Mouse (Mus musculus) CH12.LX (cell line): ENCODE data around the gene Agps. TPM values are rescaled to one million over a fixed set of nuclear protein-coding genes. Genes with fewer than 3 reads are reported as not detected.

ENCODE experiments used
- DNase-seq: peaks from one replicate; pipeline ENCODE4 v3.0.0-alpha.2; 2013; ENCODE audit errors: extremely low read depth
- H3K27ac ChIP-seq: 2 replicates; pipeline ENCODE4 v1.5.1; 2012; ENCODE audit warnings: low read depth, mild to moderate bottlenecking, control low read depth, moderate library complexity; ENCODE audit not compliant: insufficient read depth
- H3K27me3 ChIP-seq: replicated peaks from 2 replicates; pipeline ENCODE3; 2012; ENCODE audit warnings: inconsistent platforms
- H3K36me3 ChIP-seq, 2 experiments: replicated peaks in 1 of 2; 2 replicates each; pipeline versions ENCODE3 to v1.6.1; 2012; ENCODE audit warnings: inconsistent platforms in 1 of 2, low read length in 1 of 2, mild to moderate bottlenecking in 1 of 2, mixed read lengths in 1 of 2, moderate library complexity in 1 of 2; ENCODE audit not compliant: control insufficient read depth in 1 of 2, insufficient read depth in 1 of 2
- H3K4me1 ChIP-seq, 2 experiments: 2 replicates each; pipeline ENCODE4 v1.6.1; 2012; ENCODE audit warnings: inconsistent platforms in 1 of 2, moderate library complexity in 1 of 2; ENCODE audit not compliant: insufficient read depth in 2 of 2, control insufficient read depth in 1 of 2
- H3K4me2 ChIP-seq: 2 replicates; pipeline ENCODE4 v1.6.1; 2012; ENCODE audit warnings: low read depth, mild to moderate bottlenecking, control low read depth; ENCODE audit not compliant: poor library complexity, insufficient read depth, severe bottlenecking
- H3K4me3 ChIP-seq, 3 experiments: fragments of 150-350 bp in 1 of 3; sonication (generic) in 1 of 3; replicated peaks in 1 of 3; 2 replicates each; pipeline versions ENCODE3 to v1.5.1; 2011 to 2012; ENCODE audit warnings: low read depth in 2 of 3, low read length in 2 of 3, mild to moderate bottlenecking in 2 of 3, moderate library complexity in 2 of 3, control low read depth in 1 of 3, improper control_type of control experiment in 1 of 3, inconsistent platforms in 1 of 3, mixed read lengths in 1 of 3; ENCODE audit not compliant: poor library complexity in 1 of 3
- H3K79me2 ChIP-seq: replicated peaks from 2 replicates; pipeline ENCODE4 v1.6.1; 2012; ENCODE audit warnings: mild to moderate bottlenecking, moderate library complexity; ENCODE audit not compliant: control insufficient read depth, poor library complexity, insufficient read depth, severe bottlenecking; ENCODE audit errors: extremely low read depth
- H3K9ac ChIP-seq: 2 replicates; pipeline ENCODE4 v1.6.1; 2012; ENCODE audit warnings: low read depth, mild to moderate bottlenecking, control low read depth, moderate library complexity; ENCODE audit not compliant: insufficient read depth
- H3K9me3 ChIP-seq: replicated peaks from 2 replicates; pipeline ENCODE3; 2012; ENCODE audit warnings: low read length, inconsistent platforms, mixed read lengths
- CHD1 ChIP-seq: IDR thresholded peaks from 2 replicates; pipeline ENCODE4 v1.6.1; 2012; ENCODE audit warnings: low read depth, low read length, improper control_type of control experiment, inconsistent platforms
- CTCF ChIP-seq, 2 experiments: IDR thresholded peaks in 1 of 2; conservative IDR thresholded peaks in 1 of 2; 2 replicates each; pipeline ENCODE4 v1.5.1; 2011 to 2012; ENCODE audit warnings: low read depth in 2 of 2, low read length in 2 of 2, improper control_type of control experiment in 1 of 2, inconsistent platforms in 1 of 2, mild to moderate bottlenecking in 1 of 2, moderate library complexity in 1 of 2
- ELF1 ChIP-seq: IDR thresholded peaks from 2 replicates; pipeline ENCODE4 v1.6.1; 2014; ENCODE audit warnings: low read depth, mild to moderate bottlenecking, inconsistent platforms, low read length, improper control_type of control experiment
- GABPA ChIP-seq: IDR thresholded peaks from 2 replicates; pipeline ENCODE4 v1.6.1; 2012; ENCODE audit warnings: low read depth, low read length, improper control_type of control experiment, inconsistent platforms; ENCODE audit not compliant: insufficient replicate concordance
- HCFC1 ChIP-seq: IDR thresholded peaks from 2 replicates; pipeline ENCODE4 v1.6.1; 2012; ENCODE audit warnings: low read depth, mild to moderate bottlenecking, inconsistent platforms, low read length, improper control_type of control experiment
- IRF4 ChIP-seq: IDR thresholded peaks from 2 replicates; pipeline ENCODE4 v1.6.1; 2014; ENCODE audit warnings: low read depth, mild to moderate bottlenecking, inconsistent platforms, low read length, improper control_type of control experiment
- JUN ChIP-seq: IDR thresholded peaks from 2 replicates; pipeline ENCODE4 v1.6.1; 2011; ENCODE audit warnings: low read depth, mild to moderate bottlenecking, low read length, improper control_type of control experiment, moderate library complexity; ENCODE audit not compliant: insufficient read depth
- JUND ChIP-seq: conservative IDR thresholded peaks from 2 replicates; pipeline ENCODE4 v1.6.1; 2011; ENCODE audit warnings: low read depth, low read length, improper control_type of control experiment
- KAT2A ChIP-seq: IDR thresholded peaks from 2 replicates; pipeline ENCODE4 v1.6.1; 2012; ENCODE audit warnings: low read length, improper control_type of control experiment, inconsistent platforms; ENCODE audit not compliant: insufficient replicate concordance
- MAFK ChIP-seq: IDR thresholded peaks from 2 replicates; pipeline ENCODE4 v1.6.1; 2011; ENCODE audit warnings: low read length, improper control_type of control experiment; ENCODE audit not compliant: insufficient replicate concordance
- MEF2A ChIP-seq: IDR thresholded peaks from 2 replicates; pipeline ENCODE4 v1.6.1; 2014; ENCODE audit warnings: low read depth, mild to moderate bottlenecking, inconsistent platforms, low read length, improper control_type of control experiment, borderline replicate concordance
- MYC ChIP-seq: IDR thresholded peaks from 2 replicates; pipeline ENCODE4 v1.6.1; 2011; ENCODE audit warnings: low read depth, mild to moderate bottlenecking, improper control_type of control experiment, low read length
- NRF1 ChIP-seq: IDR thresholded peaks from 2 replicates; pipeline ENCODE4 v1.6.1; 2014; ENCODE audit warnings: low read depth, mild to moderate bottlenecking, inconsistent platforms, low read length, improper control_type of control experiment, moderate library complexity
- PAX5 ChIP-seq: IDR thresholded peaks from 2 replicates; pipeline ENCODE4 v1.6.1; 2012; ENCODE audit warnings: low read length, inconsistent platforms, mixed read lengths
- RAD21 ChIP-seq: IDR thresholded peaks from 2 replicates; pipeline ENCODE4 v1.6.1; 2011; ENCODE audit warnings: low read depth, mild to moderate bottlenecking, low read length, improper control_type of control experiment, moderate library complexity
- RCOR1 ChIP-seq: conservative IDR thresholded peaks from 2 replicates; pipeline ENCODE4 v1.6.1; 2012; ENCODE audit warnings: low read depth, mild to moderate bottlenecking, inconsistent platforms, low read length, improper control_type of control experiment
- SMC3 ChIP-seq: IDR thresholded peaks from 2 replicates; pipeline ENCODE4 v1.6.1; 2011; ENCODE audit warnings: low read depth, low read length, improper control_type of control experiment
- UBTF ChIP-seq: IDR thresholded peaks from 2 replicates; pipeline ENCODE4 v1.6.1; 2012; ENCODE audit warnings: low read depth, mild to moderate bottlenecking, inconsistent platforms, low read length, improper control_type of control experiment, moderate library complexity
- USF1 ChIP-seq: IDR thresholded peaks from 2 replicates; pipeline ENCODE4 v1.6.1; 2014; ENCODE audit warnings: low read depth, mild to moderate bottlenecking, inconsistent platforms, low read length, improper control_type of control experiment
- ZC3H11A ChIP-seq: IDR thresholded peaks from 2 replicates; pipeline ENCODE4 v1.6.1; 2012; ENCODE audit warnings: low read depth, mild to moderate bottlenecking, inconsistent platforms, low read length, improper control_type of control experiment
- ZKSCAN1 ChIP-seq: IDR thresholded peaks from 2 replicates; pipeline ENCODE4 v1.6.1; 2012; ENCODE audit warnings: low read depth, inconsistent platforms, low read length, improper control_type of control experiment, borderline replicate concordance
- ZMIZ1 ChIP-seq: IDR thresholded peaks from 2 replicates; pipeline ENCODE4 v1.6.1; 2012; ENCODE audit warnings: low read depth, mild to moderate bottlenecking, inconsistent platforms, low read length, improper control_type of control experiment
- dilution Hi-C: fragments of 300-500 bp; cut with MboI; formaldehyde crosslinking; loops from 2 replicates; pipeline ENCODE4 v1.14.3; 2020; ENCODE audit warnings: low sequenced_read_pairs; ENCODE audit not compliant: extremely low pct_unique_long_range_greater_than_20kb, extremely low pct_ligation_motif_present
- in situ Hi-C: fragments of 300-500 bp; cut with MboI; formaldehyde crosslinking; loops from 3 replicates; pipeline ENCODE4 v1.14.3; 2019; ENCODE audit warnings: low sequenced_read_pairs, low pct_ligation_motif_present, low pct_unique_long_range_greater_than_20kb, mixed read lengths
- polyA plus RNA-seq: library from polyadenylated mRNA; unstranded; fragments of >175 nt; gene quantifications from 2 replicates; pipeline ENCODE4 v1.2.1, GENCODE M21; 2012; ENCODE audit warnings: low read depth; ENCODE audit not compliant: insufficient read length
- total RNA-seq, 2 experiments: library from RNA; depleted of rRNA; stranded (reverse); fragments of 300-350 nt in 1 of 2; fragments of >200 nt in 1 of 2; gene quantifications; 2 replicates each; pipeline ENCODE4 v1.2.3; 2012 to 2014

The Agps gene
- total and polyA plus RNA-seq, 3 experiments: 38.6 to 67.7 (median 49.3) TPM

DNA sequence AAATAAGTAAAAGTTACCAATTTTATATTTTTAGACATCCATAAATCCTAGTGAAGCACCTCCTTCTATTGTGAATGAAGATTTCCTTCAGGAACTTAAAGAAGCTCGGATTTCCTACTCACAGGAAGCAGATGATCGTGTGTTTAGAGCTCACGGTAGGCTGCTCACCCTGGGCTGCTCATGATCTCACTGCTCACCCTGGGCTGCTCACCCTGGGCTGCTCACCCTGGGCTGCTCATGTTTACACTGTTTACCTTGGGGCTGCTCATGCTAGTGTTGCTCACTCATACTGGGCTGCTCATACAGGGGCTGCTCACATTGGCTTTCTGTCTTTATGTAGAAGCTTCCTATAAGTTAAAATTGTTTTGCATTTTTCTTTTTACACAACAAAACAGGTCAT lies 22.2 kb downstream of the Agps start:
- Histone ChIP-seq H3K27me3 (no peaks in the 10 kb centered on the region), H3K79me2 (peaks cover 7% of the 10 kb centered on the region), H3K27ac (no peak overlapping the region), H3K9me3 (no peaks in the 10 kb centered on the region), H3K4me2 (no peak overlapping the region), H3K36me3 (peaks cover 21 to 60% of the 10 kb centered on the region in 2 experiments), H3K4me1 (peaks cover 0 to 6% of the 10 kb centered on the region in 2 experiments; a peak in 1 of 4 replicates), H3K9ac (no peak overlapping the region), H3K4me3 (no peak overlapping the region)
- in situ Hi-C loops: loop anchor here (10.0 kb wide), 1 partner anchor 239 kb away; no protein-coding TSS in a partner anchor
- DNase-seq: no peak
- TF ChIP-seq CTCF (conservative IDR thresholded peaks at IDR 0.05 in 1 of 2, IDR thresholded peaks at IDR 0.05 in 1 of 2; ENCODE audit: low read depth in 2 of 2, low read length in 2 of 2): no peak
- TF ChIP-seq UBTF: no peak
- no peak for TF ChIP-seq USF1
- no peak for TF ChIP-seq SMC3
- no peak for TF ChIP-seq RAD21
- TF ChIP-seq ZMIZ1: no peak
- no peak for TF ChIP-seq JUN
- TF ChIP-seq MYC: no peak
- TF ChIP-seq KAT2A: no peak
- dilution Hi-C loops: no loop called here

DNA sequence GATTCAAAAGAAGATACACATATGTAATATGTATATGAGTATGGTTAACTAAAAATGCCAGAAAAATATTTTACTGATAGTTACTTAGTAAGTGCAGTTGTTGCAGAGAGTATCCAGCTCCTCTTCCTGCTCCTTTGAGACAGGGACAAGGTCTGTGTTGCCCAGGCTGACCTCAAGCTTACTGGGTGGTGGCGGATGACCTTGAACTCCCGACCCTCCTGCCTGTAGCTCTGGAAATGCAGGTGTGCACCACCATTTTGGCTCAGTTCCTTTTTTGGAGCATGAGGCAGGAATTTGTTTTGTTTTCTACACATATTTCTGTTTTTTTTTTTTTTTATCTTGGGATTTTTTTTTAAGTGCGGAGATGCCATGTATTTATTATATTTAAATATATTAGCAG lies 29.1 kb downstream of the Agps start:
- no peak overlapping the region for H3K4me3 ChIP-seq
- no peaks in the 10 kb centered on the region for H3K27me3 ChIP-seq
- H3K9me3 ChIP-seq: no peaks in the 10 kb centered on the region
- no peak for DNase-seq
- H3K27ac ChIP-seq: no peak overlapping the region
- dilution Hi-C loops (no loop called here), in situ Hi-C loops (no loop called here)
- no peak for TF ChIP-seq PAX5
- TF ChIP-seq IRF4: no peak
- no peak for TF ChIP-seq MAFK
- no peaks in the 10 kb centered on the region for H3K4me1 ChIP-seq
- H3K4me2 ChIP-seq: no peak overlapping the region
- no peak overlapping the region for H3K9ac ChIP-seq
- peaks cover 24 to 63% of the 10 kb centered on the region in 2 experiments for H3K36me3 ChIP-seq
- H3K79me2 ChIP-seq: no peaks in the 10 kb centered on the region

DNA sequence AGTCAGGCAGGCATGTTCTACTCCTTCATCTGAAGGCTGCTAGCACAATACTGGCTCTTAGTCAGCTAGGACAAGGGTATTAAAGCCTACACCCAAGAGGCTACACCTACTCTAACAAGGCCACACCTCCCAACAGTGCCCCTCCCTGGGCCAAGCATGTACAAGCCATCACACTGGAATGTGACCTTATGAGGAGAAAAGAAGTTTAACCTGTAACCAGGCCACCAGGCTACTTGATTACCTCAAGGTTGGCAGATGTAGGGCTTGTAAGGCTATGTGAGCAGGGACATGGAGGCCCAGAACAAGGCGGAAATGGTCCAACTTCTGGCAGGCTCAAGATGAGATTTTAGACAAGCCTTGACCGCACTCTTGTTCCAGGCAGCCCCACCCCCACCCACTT lies 37.6 kb downstream of the Agps start:
- DNase-seq: no peak
- in situ Hi-C loops: no loop called here
- Histone ChIP-seq H3K79me2 (no peaks in the 10 kb centered on the region), H3K9me3 (no peaks in the 10 kb centered on the region), H3K4me2 (no peak overlapping the region), H3K27me3 (no peaks in the 10 kb centered on the region), H3K9ac (no peak overlapping the region), H3K4me1 (no peaks in the 10 kb centered on the region), H3K27ac (no peak overlapping the region), H3K36me3 (peaks cover 18 to 57% of the 10 kb centered on the region in 2 experiments), H3K4me3 (no peak overlapping the region)
- dilution Hi-C loops: no loop called here
- TF ChIP-seq HCFC1 (no peak), MYC (no peak), KAT2A (no peak), ZC3H11A (no peak), ZMIZ1 (no peak), RCOR1 (no peak), NRF1 (no peak), MAFK (no peak), ZKSCAN1 (no peak), GABPA (no peak), JUND (no peak), MEF2A (no peak), ELF1 (no peak), CHD1 (no peak)
